Mouse (Mus musculus) adipose tissue, adult 10 weeks (tissue): ENCODE data around the gene Dmxl2. TPM values are rescaled to one million over a fixed set of nuclear protein-coding genes. Genes with fewer than 3 reads are reported as not detected.

Source experiments
- polyA plus RNA-seq: library from polyadenylated mRNA; stranded (reverse); fragments of 350-450 nt; fragmentation: Illumina TruSeq; extraction: RNeasy Lipid Tissue Mini Kit (QIAGEN cat#74804); gene quantifications from one replicate; pipeline ENCODE4 v1.2.3, GENCODE M21; 2014; ENCODE audit warnings: low read depth, low replicate concordance

Dmxl2 gene
- 15.2 TPM for polyA plus RNA-seq

GRCm38 (mm10) chr9:54501453-54502110 is at the start of gene Dmxl2:
TSS of gene Dmxl2 (minus strand) at chr9:54501626.

GRCm38 (mm10) chr9:54538684-54539083 is 37.3 kb upstream of the Dmxl2 start, which contains the start of gene Sh2d7:
TSS of gene Sh2d7 (plus strand) at chr9:54538984.

Other genes with a start within 250 kb of the Dmxl2 start
- not detected for gene Cyp19a1, start 233.5 kb downstream of the Dmxl2 start, polyA plus RNA-seq
- gene Gldn, start 215.1 kb downstream of the Dmxl2 start, polyA plus RNA-seq = 2.6 TPM
- not detected for gene Sh2d7, start 37.4 kb upstream of the Dmxl2 start, polyA plus RNA-seq
- 54.3 TPM for gene Cib2, start 58.6 kb upstream of the Dmxl2 start, polyA plus RNA-seq
- 81.8 TPM for gene Idh3a, start 84.7 kb upstream of the Dmxl2 start, polyA plus RNA-seq
- 41.1 TPM for gene Acsbg1, start 160.2 kb upstream of the Dmxl2 start, polyA plus RNA-seq
- gene Dnaja4, start 197.2 kb upstream of the Dmxl2 start, polyA plus RNA-seq = 62.7 TPM
- 60.5 TPM for gene Wdr61, start 232.9 kb upstream of the Dmxl2 start, polyA plus RNA-seq